Mouse (Mus musculus): Measurements from ENCODE around the gene Pla2g4d. TPM values are rescaled to one million over a fixed set of nuclear protein-coding genes. Genes with fewer than 3 reads are reported as not detected.

Pla2g4d gene
- polyA plus RNA-seq, 1 experiment, result not detected

GRCm38 (mm10) chr2:120262876-120263275, 26.1 kb downstream of the Pla2g4d start:
- TF ChIP-seq POLR2A (IDR thresholded peaks at IDR 0.05; ENCODE audit: low read depth, low read length), result no peak
- TF ChIP-seq CTCF (IDR thresholded peaks at IDR 0.05; ENCODE audit: extremely low read depth, insufficient read length, insufficient replicate concordance, low read depth, low read length), result no peak
- Histone ChIP-seq H3K27me3 (ENCODE audit: control insufficient read depth, insufficient read depth, low read length) (no peaks in the 10 kb centered on the region), H3K36me3 (ENCODE audit: control insufficient read depth, insufficient read depth, low read length) (no peaks in the 10 kb centered on the region), H3K27ac (ENCODE audit: insufficient read depth, low read depth, low read length) (no peak overlapping the region), H3K4me1 (ENCODE audit: control insufficient read depth, insufficient read depth, insufficient read length, low read length) (no peaks in the 10 kb centered on the region), H3K4me3 (ENCODE audit: low read depth, low read length) (no peak overlapping the region)
- WGBS, result 35% methylated on average over 1 of the region's 1 CpGs

- Histone ChIP-seq H3K27me3 (ENCODE audit: control insufficient read depth, insufficient read depth, low read length) (no peaks in the 10 kb centered on the region), H3K36me3 (ENCODE audit: control insufficient read depth, insufficient read depth, low read length) (no peaks in the 10 kb centered on the region), H3K4me3 (ENCODE audit: low read depth, low read length) (no peak overlapping the region), H3K4me1 (ENCODE audit: control insufficient read depth, insufficient read depth, insufficient read length, low read length) (no peaks in the 10 kb centered on the region), H3K27ac (ENCODE audit: insufficient read depth, low read depth, low read length) (no peak overlapping the region)
- 54% methylated on average over 3 of the region's 3 CpGs for WGBS
- TF ChIP-seq POLR2A (IDR thresholded peaks at IDR 0.05; ENCODE audit: low read depth, low read length), result no peak
- no peak for TF ChIP-seq CTCF (IDR thresholded peaks at IDR 0.05; ENCODE audit: extremely low read depth, insufficient read length, insufficient replicate concordance, low read depth, low read length)
Observed at GRCm38 (mm10) chr2:120261346-120261745, 27.7 kb downstream of the Pla2g4d start.

- H3K27ac ChIP-seq (ENCODE audit: insufficient read depth, low read depth, low read length), result no peak overlapping the region
- no peak for TF ChIP-seq CTCF (IDR thresholded peaks at IDR 0.05; ENCODE audit: extremely low read depth, insufficient read length, insufficient replicate concordance, low read depth, low read length)
- TF ChIP-seq POLR2A (IDR thresholded peaks at IDR 0.05; ENCODE audit: low read depth, low read length), result no peak
- no peaks in the 10 kb centered on the region for H3K4me1 ChIP-seq (ENCODE audit: control insufficient read depth, insufficient read depth, insufficient read length, low read length)
- H3K36me3 ChIP-seq (ENCODE audit: control insufficient read depth, insufficient read depth, low read length), result no peaks in the 10 kb centered on the region
- H3K27me3 ChIP-seq (ENCODE audit: control insufficient read depth, insufficient read depth, low read length), result no peaks in the 10 kb centered on the region
- H3K4me3 ChIP-seq (ENCODE audit: low read depth, low read length), result no peak overlapping the region
Observed at GRCm38 (mm10) chr2:120256259-120256658, 32.7 kb downstream of the Pla2g4d start.

- no peak overlapping the region for H3K4me3 ChIP-seq (ENCODE audit: low read depth, low read length)
- H3K27ac ChIP-seq (ENCODE audit: insufficient read depth, low read depth, low read length), result no peak overlapping the region
- no peaks in the 10 kb centered on the region for H3K27me3 ChIP-seq (ENCODE audit: control insufficient read depth, insufficient read depth, low read length)
- TF ChIP-seq POLR2A (IDR thresholded peaks at IDR 0.05; ENCODE audit: low read depth, low read length), result no peak
- no peak for TF ChIP-seq CTCF (IDR thresholded peaks at IDR 0.05; ENCODE audit: extremely low read depth, insufficient read length, insufficient replicate concordance, low read depth, low read length)
- WGBS, result 83% methylated on average over 6 of the region's 6 CpGs
- H3K4me1 ChIP-seq (ENCODE audit: control insufficient read depth, insufficient read depth, insufficient read length, low read length), result no peaks in the 10 kb centered on the region
- no peaks in the 10 kb centered on the region for H3K36me3 ChIP-seq (ENCODE audit: control insufficient read depth, insufficient read depth, low read length)
Observed at GRCm38 (mm10) chr2:120252644-120253043, 36.4 kb downstream of the Pla2g4d start.

- Histone ChIP-seq H3K27me3 (ENCODE audit: control insufficient read depth, insufficient read depth, low read length) (0 out of 2 replicates have a peak, but pooled peaks cover 4% of the 10 kb centered on the region), H3K4me1 (ENCODE audit: control insufficient read depth, insufficient read depth, insufficient read length, low read length) (no peaks in the 10 kb centered on the region), H3K36me3 (ENCODE audit: control insufficient read depth, insufficient read depth, low read length) (no peaks in the 10 kb centered on the region), H3K27ac (ENCODE audit: insufficient read depth, low read depth, low read length) (no peak overlapping the region), H3K4me3 (ENCODE audit: low read depth, low read length) (no peak overlapping the region)
- WGBS, result 19% methylated on average over 9 of the region's 9 CpGs
- TF ChIP-seq POLR2A (IDR thresholded peaks at IDR 0.05; ENCODE audit: low read depth, low read length), result no peak
Observed at GRCm38 (mm10) chr2:120245421-120246016, 43.5 kb downstream of the Pla2g4d start.

- WGBS, result 5% methylated on average over 27 of the region's 27 CpGs
- H3K4me3 ChIP-seq (ENCODE audit: low read depth, low read length), result peak within 1 kb of the TSS; percentile 16; the same call in 1 of the 2 replicates
Observed at GRCm38 (mm10) chr2:120244679-120245420, 44.1 kb downstream of the Pla2g4d start, which contains the start of gene Pla2g4e. Gene Pla2g4e, minus strand, starts transcription at chr2:120245335.

GRCm38 (mm10) chr2:120243995-120244394, 45.0 kb downstream of the Pla2g4d start:
- no peak overlapping the region for H3K27ac ChIP-seq (ENCODE audit: insufficient read depth, low read depth, low read length)
- WGBS, result 89% methylated on average over 2 of the region's 2 CpGs

More at GRCm38 (mm10) chr2:120244679-120245420, 44.1 kb downstream of the Pla2g4d start, which contains the start of gene Pla2g4e:
- H3K4me1 ChIP-seq (ENCODE audit: control insufficient read depth, insufficient read depth, insufficient read length, low read length), result no peaks in the 10 kb centered on the region
- H3K27me3 ChIP-seq (ENCODE audit: control insufficient read depth, insufficient read depth, low read length), result 0 out of 2 replicates have a peak, but pooled peaks cover 4% of the 10 kb centered on the region
- H3K27ac ChIP-seq (ENCODE audit: insufficient read depth, low read depth, low read length), result no peak within 1 kb of the TSS
- TF ChIP-seq POLR2A (IDR thresholded peaks at IDR 0.05; ENCODE audit: low read depth, low read length) (no peak), CTCF (IDR thresholded peaks at IDR 0.05; ENCODE audit: extremely low read depth, insufficient read length, insufficient replicate concordance, low read depth, low read length) (no peak)
- H3K36me3 ChIP-seq (ENCODE audit: control insufficient read depth, insufficient read depth, low read length), result no peaks in the 10 kb centered on the region

More at GRCm38 (mm10) chr2:120243995-120244394, 45.0 kb downstream of the Pla2g4d start:
- Histone ChIP-seq H3K4me3 (ENCODE audit: low read depth, low read length) (no peak overlapping the region), H3K36me3 (ENCODE audit: control insufficient read depth, insufficient read depth, low read length) (no peaks in the 10 kb centered on the region), H3K4me1 (ENCODE audit: control insufficient read depth, insufficient read depth, insufficient read length, low read length) (no peaks in the 10 kb centered on the region), H3K27me3 (ENCODE audit: control insufficient read depth, insufficient read depth, low read length) (0 out of 2 replicates have a peak, but pooled peaks cover 4% of the 10 kb centered on the region)
- TF ChIP-seq CTCF (IDR thresholded peaks at IDR 0.05; ENCODE audit: extremely low read depth, insufficient read length, insufficient replicate concordance, low read depth, low read length), result no peak
- no peak for TF ChIP-seq POLR2A (IDR thresholded peaks at IDR 0.05; ENCODE audit: low read depth, low read length)

Measured in small intestine, adult 2 months (tissue).